Mouse (Mus musculus): ENCODE measurements around the gene Dao.

GRCm38 (mm10) chr5:114047182-114047581 is 43.7 kb downstream of the Dao start:
- TF ChIP-seq EP300 (optimal IDR thresholded peaks at IDR 0.05) (no peak), CTCF (IDR thresholded peaks at IDR 0.05; ENCODE audit: low read depth) (no peak)
